Mouse (Mus musculus): ENCODE results near the gene Eif4b. TPM values are rescaled to one million over a fixed set of nuclear protein-coding genes. Genes with fewer than 3 reads are reported as not detected.

Gene Eif4b
- 99.3 and 108 TPM in 2 replicates for polyA plus RNA-seq (2012; rRNA removed)

DNA sequence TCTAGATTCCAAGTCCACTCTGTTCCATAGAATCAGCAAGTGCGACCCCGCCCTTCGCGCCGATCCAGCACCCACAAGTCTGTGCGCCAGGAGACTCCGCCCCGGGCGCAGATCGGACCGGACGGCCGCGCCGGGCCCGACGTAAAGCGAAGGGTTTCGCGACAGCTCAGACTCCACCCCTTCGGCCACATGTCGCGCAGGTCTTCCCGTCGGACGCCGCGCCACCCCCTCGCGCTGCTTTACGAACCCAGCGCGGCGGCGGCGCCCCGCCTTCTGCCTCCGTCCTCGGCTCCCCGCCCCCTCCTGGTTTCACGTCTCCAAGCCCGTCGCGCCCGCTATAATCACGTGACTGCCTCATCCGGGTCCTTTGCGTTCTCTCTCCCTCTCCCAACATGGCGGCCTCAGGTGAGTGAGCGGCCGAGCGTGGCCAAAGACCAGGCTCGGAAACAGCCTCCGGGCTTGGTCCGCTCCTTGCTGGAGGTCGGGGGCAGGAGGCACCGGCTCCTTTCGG lies at the start of gene Eif4b:
Gene Eif4b (plus strand): TSS at position 215 of the 511 bp plus-strand sequence.
- under 1% methylated on average over 57 of the region's 58 CpGs for WGBS
- Histone ChIP-seq H3K4me3 (ENCODE audit: control insufficient read depth, insufficient read depth, low read length) (peak within 1 kb of the TSS; percentile 72), H3K27ac (ENCODE audit: control insufficient read depth, insufficient read depth, low read length) (peak within 1 kb of the TSS; percentile 57), H3K27me3 (ENCODE audit: control insufficient read depth, insufficient read depth, low read length) (no peaks in the 10 kb centered on the region), H3K4me1 (replicated peaks; ENCODE audit: control insufficient read depth, insufficient read depth, low read length) (peaks cover 12% of the 10 kb centered on the region), H3K36me3 (ENCODE audit: control insufficient read depth, insufficient read depth, low read length) (no peaks in the 10 kb centered on the region)
- DNase-seq, result peak; percentile 98
- TF ChIP-seq POLR2A (IDR thresholded peaks at IDR 0.05; ENCODE audit: control insufficient read depth, extremely low read depth, insufficient read depth, low read length, poor library complexity) (peak; percentile 56), CTCF (IDR thresholded peaks at IDR 0.05; ENCODE audit: borderline replicate concordance, control insufficient read depth, extremely low read depth, insufficient read depth, low read length, poor library complexity) (peak; percentile 78; the same call in 1 of the 2 replicates)

GRCm38 (mm10) chr15:102023888-102024287 lies 49.7 kb upstream of the Eif4b start:
- Histone ChIP-seq H3K4me1 (replicated peaks; ENCODE audit: control insufficient read depth, insufficient read depth, low read length) (no peaks in the 10 kb centered on the region; the same call in 1 of the 2 replicates), H3K36me3 (ENCODE audit: control insufficient read depth, insufficient read depth, low read length) (no peaks in the 10 kb centered on the region), H3K4me3 (ENCODE audit: control insufficient read depth, insufficient read depth, low read length) (no peak overlapping the region), H3K27ac (ENCODE audit: control insufficient read depth, insufficient read depth, low read length) (no peak overlapping the region), H3K27me3 (ENCODE audit: control insufficient read depth, insufficient read depth, low read length) (peaks cover 7% of the 10 kb centered on the region; the same call in 1 of the 2 replicates)
- DNase-seq, result no peak
- 81% methylated on average over 8 of the region's 8 CpGs for WGBS
- TF ChIP-seq CTCF (IDR thresholded peaks at IDR 0.05; ENCODE audit: borderline replicate concordance, control insufficient read depth, extremely low read depth, insufficient read depth, low read length, poor library complexity) (no peak), POLR2A (IDR thresholded peaks at IDR 0.05; ENCODE audit: control insufficient read depth, extremely low read depth, insufficient read depth, low read length, poor library complexity) (no peak)

DNA sequence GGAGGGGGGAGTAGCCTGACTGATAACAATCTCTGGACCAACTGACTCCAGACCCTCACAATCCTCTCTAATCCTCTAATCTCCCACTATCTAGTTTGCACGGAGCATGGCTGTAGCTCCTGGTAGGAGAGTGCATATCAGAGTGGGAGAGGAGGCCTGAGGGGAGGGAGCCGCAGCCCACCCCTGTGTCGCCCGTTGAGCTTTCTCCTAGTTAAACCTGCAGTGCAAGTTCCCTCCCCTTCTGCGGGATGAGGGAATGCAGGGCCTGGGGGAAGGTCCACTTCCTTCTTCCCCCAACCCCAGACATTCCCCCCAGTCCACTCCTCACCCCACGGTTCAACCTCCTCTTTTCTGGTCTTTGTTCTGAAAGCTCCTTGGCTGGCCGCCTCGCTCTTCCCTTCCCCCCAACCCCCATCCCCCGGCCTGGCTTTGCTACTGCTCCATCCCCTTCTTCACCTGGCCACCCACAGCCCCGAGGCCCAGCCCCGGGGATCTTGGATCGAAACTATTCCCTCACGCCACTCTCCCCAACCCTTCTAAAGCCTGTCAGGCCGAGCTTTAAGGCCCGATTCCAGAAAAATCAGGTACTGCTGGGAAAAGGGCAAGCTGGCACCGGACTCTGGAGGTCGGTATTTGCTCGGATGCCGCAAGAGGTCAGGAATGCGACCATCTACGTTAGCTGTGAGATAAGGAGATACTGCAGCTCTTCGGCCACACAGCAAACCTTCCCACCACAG lies 48.3 kb upstream of the Eif4b start:
- TF ChIP-seq POLR2A (IDR thresholded peaks at IDR 0.05; ENCODE audit: control insufficient read depth, extremely low read depth, insufficient read depth, low read length, poor library complexity) (no peak), CTCF (IDR thresholded peaks at IDR 0.05; ENCODE audit: borderline replicate concordance, control insufficient read depth, extremely low read depth, insufficient read depth, low read length, poor library complexity) (no peak)
- Histone ChIP-seq H3K27ac (ENCODE audit: control insufficient read depth, insufficient read depth, low read length) (no peak overlapping the region), H3K36me3 (ENCODE audit: control insufficient read depth, insufficient read depth, low read length) (no peaks in the 10 kb centered on the region), H3K4me3 (ENCODE audit: control insufficient read depth, insufficient read depth, low read length) (no peak overlapping the region), H3K4me1 (replicated peaks; ENCODE audit: control insufficient read depth, insufficient read depth, low read length) (no peaks in the 10 kb centered on the region; the same call in 1 of the 2 replicates), H3K27me3 (ENCODE audit: control insufficient read depth, insufficient read depth, low read length) (peaks cover 7% of the 10 kb centered on the region; the same call in 1 of the 2 replicates)
- DNase-seq, result no peak
- WGBS, result 38% methylated on average over 22 of the region's 22 CpGs

- H3K4me1 ChIP-seq (replicated peaks; ENCODE audit: control insufficient read depth, insufficient read depth, low read length), result no peaks in the 10 kb centered on the region; the same call in 1 of the 2 replicates
- no peaks in the 10 kb centered on the region for H3K36me3 ChIP-seq (ENCODE audit: control insufficient read depth, insufficient read depth, low read length)
- no peak overlapping the region for H3K27ac ChIP-seq (ENCODE audit: control insufficient read depth, insufficient read depth, low read length)
- 49% methylated on average over 12 of the region's 12 CpGs for WGBS
- H3K27me3 ChIP-seq (ENCODE audit: control insufficient read depth, insufficient read depth, low read length), result peaks cover 7% of the 10 kb centered on the region; the same call in 1 of the 2 replicates
- DNase-seq, result no peak
- TF ChIP-seq CTCF (IDR thresholded peaks at IDR 0.05; ENCODE audit: borderline replicate concordance, control insufficient read depth, extremely low read depth, insufficient read depth, low read length, poor library complexity), result no peak
- no peak for TF ChIP-seq POLR2A (IDR thresholded peaks at IDR 0.05; ENCODE audit: control insufficient read depth, extremely low read depth, insufficient read depth, low read length, poor library complexity)
- no peak overlapping the region for H3K4me3 ChIP-seq (ENCODE audit: control insufficient read depth, insufficient read depth, low read length)
These were observed 47.1 kb upstream of the Eif4b start for GRCm38 (mm10) chr15:102026430-102026829.

DNA sequence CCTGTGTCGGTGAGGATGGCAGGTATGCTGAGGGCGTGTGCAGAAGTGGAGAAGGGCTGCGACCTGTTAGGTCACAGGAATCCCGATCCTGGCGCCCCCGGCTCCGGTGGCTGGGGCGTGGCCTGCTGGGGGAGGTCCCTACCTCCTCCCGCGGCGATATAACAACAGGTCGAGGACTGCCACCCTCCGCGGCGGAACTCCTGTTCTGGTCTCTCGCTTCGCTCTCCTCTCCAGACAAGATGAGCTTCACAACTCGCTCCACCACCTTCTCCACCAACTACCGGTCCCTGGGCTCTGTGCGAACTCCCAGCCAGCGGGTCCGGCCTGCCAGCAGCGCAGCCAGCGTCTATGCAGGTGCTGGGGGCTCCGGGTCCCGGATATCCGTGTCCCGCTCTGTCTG lies 45.5 kb upstream of the Eif4b start, which contains the start of gene Krt18:
Gene Krt18 (plus strand): TSS at position 141 of the 400 bp plus-strand sequence.
- H3K4me3 ChIP-seq (ENCODE audit: control insufficient read depth, insufficient read depth, low read length), result peak within 1 kb of the TSS; percentile 18
- H3K4me1 ChIP-seq (replicated peaks; ENCODE audit: control insufficient read depth, insufficient read depth, low read length), result no peaks in the 10 kb centered on the region; the same call in 1 of the 2 replicates
- peak; percentile 18 for DNase-seq
- no peak for TF ChIP-seq POLR2A (IDR thresholded peaks at IDR 0.05; ENCODE audit: control insufficient read depth, extremely low read depth, insufficient read depth, low read length, poor library complexity)
- TF ChIP-seq CTCF (IDR thresholded peaks at IDR 0.05; ENCODE audit: borderline replicate concordance, control insufficient read depth, extremely low read depth, insufficient read depth, low read length, poor library complexity), result no peak
- 0 out of 2 replicates have a peak within 1 kb of the TSS, but pooled peaks have one; percentile 18 for H3K27ac ChIP-seq (ENCODE audit: control insufficient read depth, insufficient read depth, low read length)
- peaks cover 7% of the 10 kb centered on the region; the same call in 1 of the 2 replicates for H3K27me3 ChIP-seq (ENCODE audit: control insufficient read depth, insufficient read depth, low read length)
- 4% methylated on average over 28 of the region's 28 CpGs for WGBS
- H3K36me3 ChIP-seq (ENCODE audit: control insufficient read depth, insufficient read depth, low read length), result no peaks in the 10 kb centered on the region

- H3K36me3 ChIP-seq (ENCODE audit: control insufficient read depth, insufficient read depth, low read length), result no peaks in the 10 kb centered on the region
- TF ChIP-seq CTCF (IDR thresholded peaks at IDR 0.05; ENCODE audit: borderline replicate concordance, control insufficient read depth, extremely low read depth, insufficient read depth, low read length, poor library complexity) (no peak), POLR2A (IDR thresholded peaks at IDR 0.05; ENCODE audit: control insufficient read depth, extremely low read depth, insufficient read depth, low read length, poor library complexity) (no peak)
- DNase-seq, result no peak
- H3K27ac ChIP-seq (ENCODE audit: control insufficient read depth, insufficient read depth, low read length), result peak overlapping the region; percentile 43; the same call in 1 of the 2 replicates
- H3K4me1 ChIP-seq (replicated peaks; ENCODE audit: control insufficient read depth, insufficient read depth, low read length), result no peaks in the 10 kb centered on the region
- H3K4me3 ChIP-seq (ENCODE audit: control insufficient read depth, insufficient read depth, low read length), result no peak overlapping the region
- 86% methylated on average over 16 of the region's 16 CpGs for WGBS
- no peaks in the 10 kb centered on the region for H3K27me3 ChIP-seq (ENCODE audit: control insufficient read depth, insufficient read depth, low read length)
These were observed 39.2 kb upstream of the Eif4b start for GRCm38 (mm10) chr15:102034121-102035053.

Measured in thymus, adult 2 months (tissue).